Mouse (Mus musculus) hindbrain, embryonic 16.5 days (tissue): ENCODE measurements around the gene Esrrg. TPM values are rescaled to one million over a fixed set of nuclear protein-coding genes. Genes with fewer than 3 reads are reported as not detected.

Source experiments
- ATAC-seq: fragments of 200-750 bp; cut with Nextera tagmentation; 2 replicates; pipeline ENCODE4 v1.8.0; 2017; ENCODE audit warnings: moderate TSS enrichment, moderate library complexity
- H3K27ac ChIP-seq: fragments of 300-500 bp; sonication (generic); 2 replicates; pipeline ENCODE4 v1.5.1; 2014; ENCODE audit warnings: low read depth, mild to moderate bottlenecking, control low read depth, low read length, moderate library complexity
- H3K27me3 ChIP-seq: fragments of 300-500 bp; sonication (generic); replicated peaks from 2 replicates; pipeline ENCODE4 v1.6.1; 2014; ENCODE audit warnings: low read length; ENCODE audit not compliant: control insufficient read depth, insufficient read depth
- H3K36me3 ChIP-seq: fragments of 300-500 bp; sonication (generic); 2 replicates; pipeline ENCODE4 v1.6.1; 2014; ENCODE audit warnings: mild to moderate bottlenecking, low read length, moderate library complexity, mixed read lengths; ENCODE audit not compliant: control insufficient read depth, insufficient read depth
- H3K4me1 ChIP-seq: fragments of 300-500 bp; sonication (generic); 2 replicates; pipeline ENCODE4 v1.6.1; 2014; ENCODE audit warnings: low read depth, low read length; ENCODE audit not compliant: control insufficient read depth, insufficient read depth
- H3K4me2 ChIP-seq: fragments of 300-500 bp; sonication (generic); 2 replicates; pipeline ENCODE4 v1.6.1; 2014; ENCODE audit warnings: mild to moderate bottlenecking, low read length, control low read depth, moderate library complexity
- H3K4me3 ChIP-seq: fragments of 300-500 bp; sonication (generic); 2 replicates; pipeline ENCODE4 v1.5.1; 2014; ENCODE audit warnings: mild to moderate bottlenecking, low read length, control low read depth, moderate library complexity
- H3K9ac ChIP-seq: fragments of 300-500 bp; sonication (generic); 2 replicates; pipeline ENCODE4 v1.6.1; 2014; ENCODE audit warnings: low read depth, mild to moderate bottlenecking, control low read depth, low read length, moderate library complexity
- H3K9me3 ChIP-seq: fragments of 300-500 bp; sonication (generic); 2 replicates; pipeline ENCODE4 v1.6.1; 2014; ENCODE audit warnings: mild to moderate bottlenecking, low read length, moderate library complexity; ENCODE audit not compliant: control insufficient read depth
- WGBS: fragments of 180-500 bp; shearing (Covaris S2); extraction: QIAGEN DNeasy Blood & Tissue Kit; methylation state at CpG from one replicate; pipeline ENCODE4 v1.1.7; 2014; 5-methylcytosine and 5-hydroxymethylcytosine counted together
- polyA plus RNA-seq: library from polyadenylated mRNA; unstranded; fragments of >200 nt; fragmentation: Nextera tagmentation; extraction: Ambion mirVana; gene quantifications from 2 replicates; pipeline ENCODE4 v1.2.1, GENCODE M21; 2015

The Esrrg gene
- polyA plus RNA-seq, 1 experiment from 2014 or later = 38.6 TPM

DNA sequence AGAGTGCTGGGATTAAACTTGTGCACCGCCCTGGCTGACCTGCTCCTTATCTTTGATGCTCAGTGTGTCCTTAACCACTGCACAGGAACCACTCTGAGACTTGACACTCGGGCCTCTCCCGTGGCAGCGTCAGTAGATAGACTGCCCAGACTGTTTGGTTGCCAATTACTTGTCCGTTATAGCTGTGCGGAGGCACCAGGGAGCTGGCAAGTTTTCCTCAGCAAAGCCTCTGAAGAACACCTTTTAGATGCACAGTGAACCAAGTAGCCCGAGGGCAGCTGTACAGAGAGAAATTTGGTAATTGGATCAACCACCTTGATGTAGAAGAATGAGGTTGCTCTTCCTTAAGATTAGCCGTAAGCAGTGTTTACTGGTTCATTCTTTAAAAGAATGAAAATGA lies 279.6 kb downstream of the Esrrg start:
- H3K27me3 ChIP-seq = no peaks in the 10 kb centered on the region
- no peaks in the 10 kb centered on the region for H3K36me3 ChIP-seq
- no peak overlapping the region for H3K9ac ChIP-seq
- no peaks in the 10 kb centered on the region for H3K9me3 ChIP-seq
- no peak overlapping the region for H3K4me2 ChIP-seq
- 81% methylated on average over 8 of the region's 8 CpGs for WGBS
- H3K27ac ChIP-seq = no peak overlapping the region
- no peak overlapping the region for H3K4me3 ChIP-seq
- H3K4me1 ChIP-seq = no peaks in the 10 kb centered on the region
- no peak for ATAC-seq

GRCm38 (mm10) chr1:187889096-187889495 lies 280.5 kb downstream of the Esrrg start:
- H3K27me3 ChIP-seq = no peaks in the 10 kb centered on the region
- H3K9me3 ChIP-seq = no peaks in the 10 kb centered on the region
- 96% methylated on average over 4 of the region's 4 CpGs for WGBS
- ATAC-seq = no peak
- H3K4me2 ChIP-seq = no peak overlapping the region
- no peak overlapping the region for H3K27ac ChIP-seq
- no peak overlapping the region for H3K4me3 ChIP-seq
- no peaks in the 10 kb centered on the region for H3K4me1 ChIP-seq
- no peak overlapping the region for H3K9ac ChIP-seq
- no peaks in the 10 kb centered on the region for H3K36me3 ChIP-seq

DNA sequence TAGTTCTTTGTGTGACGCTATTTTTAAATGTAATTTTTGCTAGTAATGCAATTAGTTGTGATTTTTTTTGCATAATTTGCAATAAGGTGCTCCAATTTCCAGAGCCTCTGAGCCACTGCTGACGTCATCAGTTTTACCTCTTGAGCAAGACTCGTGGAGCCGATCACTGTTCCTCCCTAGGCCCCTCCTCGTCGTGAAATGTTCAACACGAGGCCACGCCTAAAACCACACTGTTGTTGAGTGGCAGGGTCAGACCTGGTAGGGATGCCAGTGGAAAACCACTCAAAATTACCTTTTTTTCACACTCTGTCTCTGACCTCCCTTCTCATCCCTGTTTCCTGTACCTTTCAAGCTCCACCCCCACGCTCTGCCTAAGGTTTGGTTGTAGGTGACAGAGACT lies 282.7 kb downstream of the Esrrg start:
- Histone ChIP-seq H3K4me1 (no peaks in the 10 kb centered on the region), H3K27ac (no peak overlapping the region), H3K4me2 (no peak overlapping the region), H3K36me3 (no peaks in the 10 kb centered on the region), H3K9ac (no peak overlapping the region), H3K4me3 (no peak overlapping the region), H3K27me3 (no peaks in the 10 kb centered on the region), H3K9me3 (no peaks in the 10 kb centered on the region)
- ATAC-seq = no peak
- WGBS = 88% methylated on average over 9 of the region's 9 CpGs

DNA sequence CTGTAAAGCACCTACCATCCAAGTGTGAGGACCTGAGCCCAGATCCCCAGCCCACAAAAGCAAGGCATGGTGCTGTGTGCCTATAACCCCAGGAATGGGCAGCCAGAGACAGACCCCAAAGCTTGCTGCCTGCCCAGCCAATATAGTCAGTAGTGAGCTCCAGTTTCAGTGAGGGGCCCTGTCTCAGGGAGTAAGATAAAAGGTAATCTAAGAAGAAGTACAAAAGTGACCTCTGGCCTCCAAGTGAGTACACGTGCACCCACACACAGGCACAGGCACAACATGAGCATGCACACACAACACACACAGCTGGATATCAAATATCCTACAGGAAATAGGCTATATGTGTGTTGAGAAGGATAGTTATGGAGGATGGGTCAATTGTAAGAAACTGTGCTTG lies 286.9 kb downstream of the Esrrg start:
- no peaks in the 10 kb centered on the region for H3K4me1 ChIP-seq
- WGBS = 70% methylated on average over 1 of the region's 1 CpGs
- no peak overlapping the region for H3K9ac ChIP-seq
- H3K27ac ChIP-seq = no peak overlapping the region
- ATAC-seq = no peak
- H3K27me3 ChIP-seq = no peaks in the 10 kb centered on the region
- H3K4me2 ChIP-seq = no peak overlapping the region
- no peaks in the 10 kb centered on the region for H3K36me3 ChIP-seq
- no peak overlapping the region for H3K4me3 ChIP-seq
- no peaks in the 10 kb centered on the region for H3K9me3 ChIP-seq

DNA sequence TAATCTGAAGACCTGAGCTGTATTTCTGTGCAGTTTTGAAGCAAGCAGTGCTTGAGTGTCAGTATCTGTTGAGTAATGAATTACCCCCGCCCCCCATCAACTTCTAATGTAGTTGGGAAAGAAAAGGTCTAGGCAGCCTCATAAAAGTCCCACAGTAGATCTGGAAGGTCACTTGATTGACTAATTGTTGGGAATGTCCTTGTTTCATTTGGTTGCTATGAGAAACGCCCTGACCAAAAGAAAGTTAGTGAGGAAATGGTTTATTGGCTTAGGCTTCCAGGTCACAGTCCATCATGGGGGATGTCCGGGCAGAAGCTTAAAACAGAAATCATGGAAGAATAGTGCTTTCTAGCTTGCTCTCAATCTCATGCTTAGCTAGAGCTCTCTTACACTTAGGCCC lies 287.7 kb downstream of the Esrrg start:
- no peak overlapping the region for H3K4me2 ChIP-seq
- no peaks in the 10 kb centered on the region for H3K9me3 ChIP-seq
- ATAC-seq = no peak
- H3K27ac ChIP-seq = no peak overlapping the region
- no peaks in the 10 kb centered on the region for H3K4me1 ChIP-seq
- no peak overlapping the region for H3K4me3 ChIP-seq
- no peaks in the 10 kb centered on the region for H3K27me3 ChIP-seq
- H3K36me3 ChIP-seq = no peaks in the 10 kb centered on the region
- WGBS = 88% methylated on average over 3 of the region's 3 CpGs
- no peak overlapping the region for H3K9ac ChIP-seq

DNA sequence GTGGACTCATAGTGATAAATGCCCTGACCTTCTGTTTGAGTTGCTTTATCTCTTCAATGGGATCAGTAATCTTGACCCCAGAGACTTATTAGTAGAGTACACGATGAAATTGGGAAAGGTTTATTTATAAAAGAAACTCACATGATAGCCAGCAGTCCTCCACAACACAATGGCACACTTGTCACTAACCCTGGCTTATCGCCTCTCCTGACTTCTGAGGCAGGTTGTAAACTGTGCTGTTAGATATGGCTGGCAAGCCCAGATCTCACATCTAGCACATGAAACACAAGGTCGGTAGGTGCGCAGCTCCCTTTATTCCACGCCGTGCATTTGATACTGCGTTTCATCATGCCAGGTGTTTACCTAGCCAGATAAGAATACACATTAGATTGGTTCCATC lies 288.3 kb downstream of the Esrrg start:
- no peak overlapping the region for H3K4me3 ChIP-seq
- H3K4me2 ChIP-seq = no peak overlapping the region
- no peak overlapping the region for H3K9ac ChIP-seq
- H3K4me1 ChIP-seq = no peaks in the 10 kb centered on the region
- no peaks in the 10 kb centered on the region for H3K9me3 ChIP-seq
- H3K36me3 ChIP-seq = no peaks in the 10 kb centered on the region
- WGBS = 95% methylated on average over 7 of the region's 7 CpGs
- H3K27ac ChIP-seq = no peak overlapping the region
- ATAC-seq = no peak
- H3K27me3 ChIP-seq = no peaks in the 10 kb centered on the region

DNA sequence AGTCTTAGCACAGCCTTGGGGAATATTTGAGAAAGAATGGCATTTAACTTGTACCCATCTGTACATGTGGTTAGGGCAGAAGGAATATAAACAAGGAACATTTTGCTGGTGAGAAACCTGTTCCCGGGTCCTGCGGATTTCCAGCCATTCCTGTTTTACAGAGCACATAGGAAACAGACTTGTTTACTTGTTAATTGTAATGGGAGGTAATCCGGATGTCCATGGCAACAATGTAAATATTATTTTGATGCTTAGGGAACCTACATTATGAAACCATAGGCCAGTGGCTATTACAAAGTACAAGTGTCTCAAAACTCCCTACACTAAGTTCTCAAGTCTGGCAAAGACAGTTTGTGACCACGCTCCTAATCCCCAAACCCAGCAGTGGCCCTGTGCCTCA lies 290.9 kb downstream of the Esrrg start:
- no peak overlapping the region for H3K27ac ChIP-seq
- ATAC-seq = no peak
- H3K36me3 ChIP-seq = no peaks in the 10 kb centered on the region
- no peaks in the 10 kb centered on the region for H3K4me1 ChIP-seq
- H3K9me3 ChIP-seq = no peaks in the 10 kb centered on the region
- H3K4me2 ChIP-seq = no peak overlapping the region
- 82% methylated on average over 4 of the region's 4 CpGs for WGBS
- no peaks in the 10 kb centered on the region for H3K27me3 ChIP-seq
- no peak overlapping the region for H3K4me3 ChIP-seq
- H3K9ac ChIP-seq = no peak overlapping the region

GRCm38 (mm10) chr1:187900756-187901155 lies 292.2 kb downstream of the Esrrg start:
- 75% methylated on average over 6 of the region's 6 CpGs for WGBS
- Histone ChIP-seq H3K27ac (no peak overlapping the region), H3K4me1 (no peaks in the 10 kb centered on the region), H3K9me3 (no peaks in the 10 kb centered on the region), H3K27me3 (no peaks in the 10 kb centered on the region), H3K9ac (no peak overlapping the region), H3K36me3 (no peaks in the 10 kb centered on the region), H3K4me3 (no peak overlapping the region), H3K4me2 (no peak overlapping the region)
- no peak for ATAC-seq

- H3K27ac ChIP-seq = no peak overlapping the region
- no peak for ATAC-seq
- no peaks in the 10 kb centered on the region for H3K36me3 ChIP-seq
- no peaks in the 10 kb centered on the region for H3K4me1 ChIP-seq
- H3K4me2 ChIP-seq = no peak overlapping the region
- no peak overlapping the region for H3K9ac ChIP-seq
- 57% methylated on average over 3 of the region's 3 CpGs for WGBS
- no peaks in the 10 kb centered on the region for H3K27me3 ChIP-seq
- H3K4me3 ChIP-seq = no peak overlapping the region
- H3K9me3 ChIP-seq = no peaks in the 10 kb centered on the region
Observed at GRCm38 (mm10) chr1:187902176-187902575, 293.6 kb downstream of the Esrrg start.

GRCm38 (mm10) chr1:187904731-187905130 lies 296.1 kb downstream of the Esrrg start:
- H3K9ac ChIP-seq = no peak overlapping the region
- WGBS = 53% methylated on average over 4 of the region's 4 CpGs
- no peak overlapping the region for H3K4me3 ChIP-seq
- no peaks in the 10 kb centered on the region for H3K27me3 ChIP-seq
- ATAC-seq = no peak
- H3K27ac ChIP-seq = no peak overlapping the region
- H3K9me3 ChIP-seq = no peaks in the 10 kb centered on the region
- H3K4me2 ChIP-seq = no peak overlapping the region
- no peaks in the 10 kb centered on the region for H3K36me3 ChIP-seq
- H3K4me1 ChIP-seq = no peaks in the 10 kb centered on the region
